Mouse (Mus musculus) cortical plate, adult 2 months (tissue): Measurements from ENCODE around the gene Kcnj5.

ENCODE experiments used
- CTCF ChIP-seq: fragments of 200-500 bp; IDR thresholded peaks from 2 replicates; pipeline ENCODE4 v1.5.1; 2011; ENCODE audit warnings: mild to moderate bottlenecking, control low read depth, low read length; ENCODE audit not compliant: insufficient read depth; ENCODE audit errors: extremely low read depth
- POLR2A ChIP-seq: fragments of 200-500 bp; IDR thresholded peaks from 2 replicates; pipeline ENCODE4 v1.6.1; 2011; ENCODE audit warnings: mild to moderate bottlenecking, low read length, control low read depth; ENCODE audit not compliant: insufficient read depth; ENCODE audit errors: extremely low read depth

DNA sequence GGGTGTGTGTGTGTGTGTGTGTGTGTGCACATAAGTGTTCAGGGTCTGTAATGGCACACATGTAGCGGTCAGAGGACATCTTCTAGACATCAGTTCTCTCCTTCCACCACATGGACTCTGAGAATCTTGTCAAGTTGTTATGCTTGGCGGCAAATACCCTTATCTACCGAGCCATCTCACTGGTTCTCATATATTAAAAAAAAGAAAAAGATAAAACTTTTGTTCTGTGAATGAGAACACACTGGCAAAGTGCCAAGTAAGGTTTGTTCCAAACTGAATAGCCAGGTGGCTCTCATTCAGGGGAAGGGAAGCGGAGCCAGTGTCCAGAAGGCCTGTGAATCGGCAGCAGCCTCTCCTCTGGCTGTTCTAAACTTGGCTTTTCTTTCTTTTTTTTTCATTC is 66.1 kb downstream of the Kcnj5 start:
- no peak for TF ChIP-seq CTCF
- TF ChIP-seq POLR2A, result no peak
